Mouse (Mus musculus): ENCODE measurements around the gene Gm2115. TPM values are rescaled to one million over a fixed set of nuclear protein-coding genes. Genes with fewer than 3 reads are reported as not detected.

Gene Gm2115
- polyA plus RNA-seq, 1 experiment from 2014 or later = 0.04 TPM

- H3K4me3 ChIP-seq = no peak overlapping the region
Observed at GRCm38 (mm10) chr7:84551472-84551871, 22.7 kb downstream of the Gm2115 start.

GRCm38 (mm10) chr7:84555294-84555693 lies 26.5 kb downstream of the Gm2115 start:
- 93% methylated on average over 3 of the region's 3 CpGs for WGBS
- peaks cover 4% of the 10 kb centered on the region; the same call in 1 of the 2 replicates for H3K4me1 ChIP-seq

More at GRCm38 (mm10) chr7:84551472-84551871, 22.7 kb downstream of the Gm2115 start:
- no peaks in the 10 kb centered on the region for H3K27me3 ChIP-seq (ENCODE audit: poor library complexity, severe bottlenecking)
- peaks cover 4% of the 10 kb centered on the region; the same call in 1 of the 2 replicates for H3K4me1 ChIP-seq
- H3K27ac ChIP-seq = no peak overlapping the region
- no peak for DNase-seq (ENCODE audit: extremely low spot score, low spot score)
- no peaks in the 10 kb centered on the region for H3K36me3 ChIP-seq (replicated peaks)
- H3K9me3 ChIP-seq = no peaks in the 10 kb centered on the region
- 94% methylated on average over 2 of the region's 2 CpGs for WGBS

GRCm38 (mm10) chr7:84557332-84557731 lies 28.6 kb downstream of the Gm2115 start:
- Histone ChIP-seq H3K36me3 (replicated peaks) (no peaks in the 10 kb centered on the region), H3K27ac (no peak overlapping the region), H3K27me3 (ENCODE audit: poor library complexity, severe bottlenecking) (no peaks in the 10 kb centered on the region), H3K9me3 (no peaks in the 10 kb centered on the region), H3K4me3 (no peak overlapping the region), H3K4me1 (peaks cover 4% of the 10 kb centered on the region; the same call in 1 of the 2 replicates)
- DNase-seq (ENCODE audit: extremely low spot score, low spot score) = no peak
- WGBS = 76% methylated on average over 3 of the region's 3 CpGs

More at GRCm38 (mm10) chr7:84555294-84555693, 26.5 kb downstream of the Gm2115 start:
- DNase-seq (ENCODE audit: extremely low spot score, low spot score) = no peak
- Histone ChIP-seq H3K27me3 (ENCODE audit: poor library complexity, severe bottlenecking) (no peaks in the 10 kb centered on the region), H3K27ac (no peak overlapping the region), H3K9me3 (no peaks in the 10 kb centered on the region), H3K36me3 (replicated peaks) (no peaks in the 10 kb centered on the region), H3K4me3 (no peak overlapping the region)

GRCm38 (mm10) chr7:84560500-84560899 lies 31.7 kb downstream of the Gm2115 start:
- no peak for DNase-seq (ENCODE audit: extremely low spot score, low spot score)
- no peaks in the 10 kb centered on the region for H3K27me3 ChIP-seq (ENCODE audit: poor library complexity, severe bottlenecking)
- WGBS = 95% methylated on average over 1 of the region's 1 CpGs
- H3K4me3 ChIP-seq = no peak overlapping the region
- no peaks in the 10 kb centered on the region for H3K36me3 ChIP-seq (replicated peaks)
- H3K9me3 ChIP-seq = no peaks in the 10 kb centered on the region
- H3K27ac ChIP-seq = no peak overlapping the region
- H3K4me1 ChIP-seq = no peaks in the 10 kb centered on the region

- Histone ChIP-seq H3K4me3 (no peak overlapping the region), H3K9me3 (no peaks in the 10 kb centered on the region), H3K27me3 (ENCODE audit: poor library complexity, severe bottlenecking) (no peaks in the 10 kb centered on the region), H3K27ac (no peak overlapping the region), H3K4me1 (no peaks in the 10 kb centered on the region), H3K36me3 (replicated peaks) (no peaks in the 10 kb centered on the region)
- no peak for DNase-seq (ENCODE audit: extremely low spot score, low spot score)
- WGBS = 88% methylated on average over 3 of the region's 3 CpGs
Observed at GRCm38 (mm10) chr7:84564236-84564635, 35.5 kb downstream of the Gm2115 start.

GRCm38 (mm10) chr7:84566200-84566599 lies 37.4 kb downstream of the Gm2115 start:
- H3K9me3 ChIP-seq = no peaks in the 10 kb centered on the region
- H3K27me3 ChIP-seq (ENCODE audit: poor library complexity, severe bottlenecking) = no peaks in the 10 kb centered on the region
- H3K27ac ChIP-seq = no peak overlapping the region
- WGBS = 86% methylated on average over 6 of the region's 6 CpGs
- DNase-seq (ENCODE audit: extremely low spot score, low spot score) = no peak
- no peaks in the 10 kb centered on the region for H3K4me1 ChIP-seq
- no peaks in the 10 kb centered on the region for H3K36me3 ChIP-seq (replicated peaks)
- H3K4me3 ChIP-seq = no peak overlapping the region

GRCm38 (mm10) chr7:84577034-84577433 lies 48.3 kb downstream of the Gm2115 start:
- Histone ChIP-seq H3K4me1 (0 out of 2 replicates have a peak, but pooled peaks cover 3% of the 10 kb centered on the region), H3K27me3 (ENCODE audit: poor library complexity, severe bottlenecking) (no peaks in the 10 kb centered on the region), H3K9me3 (no peaks in the 10 kb centered on the region), H3K4me3 (no peak overlapping the region), H3K27ac (no peak overlapping the region), H3K36me3 (replicated peaks) (no peaks in the 10 kb centered on the region)
- no peak for DNase-seq (ENCODE audit: extremely low spot score, low spot score)
- WGBS = 88% methylated on average over 2 of the region's 2 CpGs

- Histone ChIP-seq H3K9me3 (no peaks in the 10 kb centered on the region), H3K4me3 (no peak overlapping the region), H3K36me3 (replicated peaks) (no peaks in the 10 kb centered on the region), H3K27me3 (ENCODE audit: poor library complexity, severe bottlenecking) (no peaks in the 10 kb centered on the region), H3K27ac (no peak overlapping the region), H3K4me1 (0 out of 2 replicates have a peak, but pooled peaks cover 3% of the 10 kb centered on the region)
- no peak for DNase-seq (ENCODE audit: extremely low spot score, low spot score)
- 86% methylated on average over 1 of the region's 1 CpGs for WGBS
Observed at GRCm38 (mm10) chr7:84578841-84579240, 50.1 kb downstream of the Gm2115 start.

- 83% methylated on average over 1 of the region's 1 CpGs for WGBS
- Histone ChIP-seq H3K4me1 (no peaks in the 10 kb centered on the region), H3K36me3 (replicated peaks) (no peaks in the 10 kb centered on the region), H3K27me3 (ENCODE audit: poor library complexity, severe bottlenecking) (no peaks in the 10 kb centered on the region), H3K27ac (no peak overlapping the region), H3K9me3 (no peaks in the 10 kb centered on the region), H3K4me3 (no peak overlapping the region)
- DNase-seq (ENCODE audit: extremely low spot score, low spot score) = no peak
Observed at GRCm38 (mm10) chr7:84579769-84580168, 51.0 kb downstream of the Gm2115 start.

- H3K4me3 ChIP-seq = no peak overlapping the region
- no peaks in the 10 kb centered on the region for H3K27me3 ChIP-seq (ENCODE audit: poor library complexity, severe bottlenecking)
- no peak overlapping the region for H3K27ac ChIP-seq
- DNase-seq (ENCODE audit: extremely low spot score, low spot score) = no peak
- WGBS = 92% methylated on average over 4 of the region's 4 CpGs
- no peaks in the 10 kb centered on the region for H3K4me1 ChIP-seq
- H3K9me3 ChIP-seq = no peaks in the 10 kb centered on the region
- no peaks in the 10 kb centered on the region for H3K36me3 ChIP-seq (replicated peaks)
Observed at GRCm38 (mm10) chr7:84585086-84585485, 56.3 kb downstream of the Gm2115 start.

GRCm38 (mm10) chr7:84586360-84587100 lies 57.8 kb downstream of the Gm2115 start:
- DNase-seq (ENCODE audit: extremely low spot score, low spot score) = no peak
- Histone ChIP-seq H3K9me3 (no peaks in the 10 kb centered on the region), H3K27me3 (ENCODE audit: poor library complexity, severe bottlenecking) (no peaks in the 10 kb centered on the region), H3K4me1 (no peaks in the 10 kb centered on the region), H3K4me3 (no peak overlapping the region), H3K27ac (peak overlapping the region; percentile 53; the same call in 1 of the 2 replicates), H3K36me3 (replicated peaks) (no peaks in the 10 kb centered on the region)
- 73% methylated on average over 3 of the region's 3 CpGs for WGBS

GRCm38 (mm10) chr7:84587101-84587783 lies 58.5 kb downstream of the Gm2115 start:
- no peaks in the 10 kb centered on the region for H3K36me3 ChIP-seq (replicated peaks)
- H3K9me3 ChIP-seq = no peaks in the 10 kb centered on the region
- no peak for DNase-seq (ENCODE audit: extremely low spot score, low spot score)
- no peak overlapping the region for H3K4me3 ChIP-seq
- H3K27ac ChIP-seq = peak overlapping the region; percentile 53
- H3K4me1 ChIP-seq = no peaks in the 10 kb centered on the region
- no peaks in the 10 kb centered on the region for H3K27me3 ChIP-seq (ENCODE audit: poor library complexity, severe bottlenecking)
- WGBS = 91% methylated on average over 5 of the region's 5 CpGs

- Histone ChIP-seq H3K4me1 (no peaks in the 10 kb centered on the region), H3K4me3 (no peak overlapping the region), H3K27ac (no peak overlapping the region), H3K36me3 (replicated peaks) (no peaks in the 10 kb centered on the region), H3K27me3 (ENCODE audit: poor library complexity, severe bottlenecking) (no peaks in the 10 kb centered on the region), H3K9me3 (no peaks in the 10 kb centered on the region)
- no peak for DNase-seq (ENCODE audit: extremely low spot score, low spot score)
- 92% methylated on average over 2 of the region's 2 CpGs for WGBS
Observed at GRCm38 (mm10) chr7:84590622-84591021, 61.9 kb downstream of the Gm2115 start.
